In genomic region chr10:81518546-81518945, GRCm38 (mm10) we compare ENCODE assay signal across 8 mouse cellular contexts. TPM values are rescaled to one million over a fixed set of nuclear protein-coding genes. Genes with fewer than 3 reads are reported as not detected.
A peak's percentile ranks its signal among the peaks of the same experiment; 100 is the strongest.
DNase-seq lines count a peak whose midpoint lies in the region; ATAC-seq lines count a peak whose summit lies in the region.

No protein-coding gene starts in this region.

- H3K9me3 ChIP-seq in kidney, embryonic 16.5 days (ENCODE audit: low read length): peaks cover 4% of the 10 kb centered on the region; the same call in 1 of the 2 replicates

- no peaks in the 10 kb centered on the region for H3K36me3 ChIP-seq in kidney, embryonic 16.5 days (ENCODE audit: insufficient read depth, low read length)
- peaks cover 4% of the 10 kb centered on the region for H3K36me3 ChIP-seq in splenic B cell, adult 2 months (ENCODE audit: control insufficient read depth, insufficient read depth, low read length, poor library complexity, severe bottlenecking)

- 11% methylated on average over 4 of the region's 4 CpGs for WGBS in kidney, embryonic 16.5 days

- no peaks in the 10 kb centered on the region for H3K27me3 ChIP-seq in kidney, embryonic 16.5 days (ENCODE audit: insufficient read depth, low read length)
- H3K27me3 ChIP-seq in splenic B cell, adult 2 months (ENCODE audit: control insufficient read depth, insufficient read depth, low read length, poor library complexity, severe bottlenecking): no peaks in the 10 kb centered on the region

- H3K4me1 ChIP-seq in kidney, embryonic 16.5 days (ENCODE audit: insufficient read depth, low read length): no peaks in the 10 kb centered on the region; the same call in 1 of the 2 replicates

- H3K9ac ChIP-seq in kidney, embryonic 16.5 days (replicated peaks; ENCODE audit: low read length): no peak overlapping the region

- H3K27ac ChIP-seq in kidney, embryonic 16.5 days (ENCODE audit: low read length): no peak overlapping the region

- ATAC-seq in erythroblast, adult 5-6 weeks (replicated peaks; ENCODE audit: low FRiP score, poor library complexity, severe bottlenecking): peak; percentile 79
- peak; percentile 80 for ATAC-seq in kidney, embryonic 16.5 days (ENCODE audit: low FRiP score, low TSS enrichment)

- no peak overlapping the region for H3K4me3 ChIP-seq in kidney, embryonic 16.5 days (ENCODE audit: low read length)

- DNase-seq in gastrocnemius, adult 18-20 months (ENCODE audit: low spot score): peak; percentile 71
- no peak for DNase-seq in gastrocnemius, postnatal 25 days
- DNase-seq in B cell, adult 2 months: peak; percentile 85 to 89
- peak; percentile 74 for DNase-seq in adrenal gland, adult 2 months
- DNase-seq in lung, postnatal 25 days (ENCODE audit: low spot score): peak; percentile 71
- peak; percentile 83 for DNase-seq in splenic B cell, adult 2 months (ENCODE audit: low read depth, low spot score)

- no peak overlapping the region for H3K4me2 ChIP-seq in kidney, embryonic 16.5 days (replicated peaks; ENCODE audit: low read depth, low read length)

RNA-seq across cellular contexts. Expression of gene Gna15, which starts 5.5 kb away (rescaled TPM):
- total RNA-seq in gastrocnemius, adult 18-20 months (2021): under 1 TPM; 0.53 to 0.57 TPM
- total RNA-seq in gastrocnemius, postnatal 25 days (2021): under 1 TPM; 0.36 to 0.62 TPM
- 1 to 10 TPM; 1.1 to 2.2 TPM for total RNA-seq in adrenal gland, adult 2 months (2021)
- polyA plus RNA-seq in adrenal gland, adult 2 months (2012; rRNA removed): 1.4 and 1.9 TPM in 2 replicates
- total RNA-seq in erythroblast, adult 5-6 weeks (2015; ENCODE audit: low replicate concordance): 2.1 and 12.1 TPM in 2 replicates
- total RNA-seq in erythroblast, adult 5-6 weeks (2017; ENCODE audit: low replicate concordance): 6.3 and 14.8 TPM in 2 replicates
- polyA plus RNA-seq in kidney, embryonic 16.5 days (2015; fragmentation: Nextera tagmentation; extraction: Ambion mirVana): 0.70 and 0.98 TPM in 2 replicates

RNA-seq across cellular contexts. Expression of gene S1pr4, which starts 18.6 kb away (rescaled TPM):
- total RNA-seq in gastrocnemius, adult 18-20 months (2021): under 1 TPM; 0.71 to 0.78 TPM
- under 1 TPM; 0.99 to 1.00 TPM for total RNA-seq in gastrocnemius, postnatal 25 days (2021)
- 1 to 10 TPM in 1 of 2 experiments, under 1 TPM in 1; 0.98 to 1.6 TPM for total RNA-seq in adrenal gland, adult 2 months (2021)
- 3.5 and 3.6 TPM in 2 replicates for polyA plus RNA-seq in adrenal gland, adult 2 months (2012; rRNA removed)
- 2.9 and 4.6 TPM in 2 replicates for total RNA-seq in erythroblast, adult 5-6 weeks (2015; ENCODE audit: low replicate concordance)
- total RNA-seq in erythroblast, adult 5-6 weeks (2017; ENCODE audit: low replicate concordance): 2.1 and 6.0 TPM in 2 replicates
- polyA plus RNA-seq in kidney, embryonic 16.5 days (2015; fragmentation: Nextera tagmentation; extraction: Ambion mirVana): 1.5 and 1.7 TPM in 2 replicates

RNA-seq across cellular contexts. Expression of gene Ncln, which starts 22.4 kb away (rescaled TPM):
- total RNA-seq in gastrocnemius, adult 18-20 months (2021): 10 to 100 TPM; 41.0 to 45.8 TPM
- 10 to 100 TPM; 34.2 to 47.8 TPM for total RNA-seq in gastrocnemius, postnatal 25 days (2021)
- total RNA-seq in adrenal gland, adult 2 months (2021): 100 to 1,000 TPM; 111 to 123 TPM
- 562 and 856 TPM in 2 replicates for polyA plus RNA-seq in adrenal gland, adult 2 months (2012; rRNA removed)
- 8.1 and 46.4 TPM in 2 replicates for total RNA-seq in erythroblast, adult 5-6 weeks (2015; ENCODE audit: low replicate concordance)
- 10.8 and 12.8 TPM in 2 replicates for total RNA-seq in erythroblast, adult 5-6 weeks (2017; ENCODE audit: low replicate concordance)
- 107 and 112 TPM in 2 replicates for polyA plus RNA-seq in kidney, embryonic 16.5 days (2015; fragmentation: Nextera tagmentation; extraction: Ambion mirVana)

RNA-seq across cellular contexts. Expression of gene Gna11, which starts 26.4 kb away (rescaled TPM):
- total RNA-seq in gastrocnemius, adult 18-20 months (2021): 10 to 100 TPM; 26.2 to 31.8 TPM
- 10 to 100 TPM; 24.8 to 25.9 TPM for total RNA-seq in gastrocnemius, postnatal 25 days (2021)
- total RNA-seq in adrenal gland, adult 2 months (2021): 10 to 100 TPM; 76.6 to 86.0 TPM
- polyA plus RNA-seq in adrenal gland, adult 2 months (2012; rRNA removed): 122 and 124 TPM in 2 replicates
- 1.9 and 2.1 TPM in 2 replicates for total RNA-seq in erythroblast, adult 5-6 weeks (2015; ENCODE audit: low replicate concordance)
- 5.9 and 10.9 TPM in 2 replicates for total RNA-seq in erythroblast, adult 5-6 weeks (2017; ENCODE audit: low replicate concordance)
- polyA plus RNA-seq in kidney, embryonic 16.5 days (2015; fragmentation: Nextera tagmentation; extraction: Ambion mirVana): 92.3 and 92.7 TPM in 2 replicates

RNA-seq across cellular contexts. Expression of gene Celf5, which starts 36.0 kb away (rescaled TPM):
- total RNA-seq in gastrocnemius, adult 18-20 months (2021): under 1 TPM; 0.05 to 0.07 TPM
- total RNA-seq in gastrocnemius, postnatal 25 days (2021): under 1 TPM in 1 of 2 experiments, not detected in 1; 0.24 TPM
- under 1 TPM; 0.55 to 0.78 TPM for total RNA-seq in adrenal gland, adult 2 months (2021)
- 1.4 and 2.2 TPM in 2 replicates for polyA plus RNA-seq in adrenal gland, adult 2 months (2012; rRNA removed)
- total RNA-seq in erythroblast, adult 5-6 weeks (2015; ENCODE audit: low replicate concordance): not detected in 2 replicates
- 0.68 TPM in 1 of 2 replicates, not detected in the other for total RNA-seq in erythroblast, adult 5-6 weeks (2017; ENCODE audit: low replicate concordance)
- 0.29 and 0.67 TPM in 2 replicates for polyA plus RNA-seq in kidney, embryonic 16.5 days (2015; fragmentation: Nextera tagmentation; extraction: Ambion mirVana)
